Mouse (Mus musculus): Measurements from ENCODE around the gene Gadd45b. TPM values are rescaled to one million over a fixed set of nuclear protein-coding genes. Genes with fewer than 3 reads are reported as not detected.

Gadd45b gene
- polyA plus RNA-seq, 1 experiment from 2014 or later = 9.0 TPM

- 2% methylated on average over 17 of the region's 17 CpGs for WGBS
Measured at GRCm38 (mm10) chr10:80932700-80933420, 3.0 kb downstream of the Gadd45b start.

GRCm38 (mm10) chr10:80933421-80933979 is 3.6 kb downstream of the Gadd45b start:
- 3% methylated on average over 21 of the region's 21 CpGs for WGBS
- H3K27me3 ChIP-seq = peaks cover 81% of the 10 kb centered on the region

More at GRCm38 (mm10) chr10:80932700-80933420, 3.0 kb downstream of the Gadd45b start:
- no peak for ATAC-seq (ENCODE audit: low read depth)
- H3K27me3 ChIP-seq = peaks cover 75% of the 10 kb centered on the region
- H3K4me1 ChIP-seq (replicated peaks) = peaks cover 83% of the 10 kb centered on the region
- H3K27ac ChIP-seq (replicated peaks) = no peak overlapping the region
- H3K4me2 ChIP-seq = peak overlapping the region; percentile 83
- no peaks in the 10 kb centered on the region for H3K36me3 ChIP-seq
- H3K9ac ChIP-seq = peak overlapping the region; percentile 54; the same call in 1 of the 2 replicates
- no peaks in the 10 kb centered on the region for H3K9me3 ChIP-seq
- peak overlapping the region; percentile 46 for H3K4me3 ChIP-seq

GRCm38 (mm10) chr10:80934136-80934985 is 4.5 kb downstream of the Gadd45b start:
- peak overlapping the region; percentile 45; the same call in 1 of the 2 replicates for H3K4me2 ChIP-seq
- no peaks in the 10 kb centered on the region for H3K36me3 ChIP-seq
- H3K27ac ChIP-seq (replicated peaks) = no peak overlapping the region
- no peaks in the 10 kb centered on the region for H3K9me3 ChIP-seq
- no peak overlapping the region for H3K9ac ChIP-seq
- H3K4me3 ChIP-seq = no peak overlapping the region
- H3K4me1 ChIP-seq (replicated peaks) = peaks cover 91% of the 10 kb centered on the region
- H3K27me3 ChIP-seq = peaks cover 82% of the 10 kb centered on the region
- no peak for ATAC-seq (ENCODE audit: low read depth)
- 31% methylated on average over 14 of the region's 14 CpGs for WGBS

More at GRCm38 (mm10) chr10:80933421-80933979, 3.6 kb downstream of the Gadd45b start:
- Histone ChIP-seq H3K36me3 (no peaks in the 10 kb centered on the region), H3K9ac (0 out of 2 replicates have a peak overlapping the region, but pooled peaks have one; percentile 38), H3K4me1 (replicated peaks) (peaks cover 89% of the 10 kb centered on the region), H3K27ac (replicated peaks) (no peak overlapping the region), H3K9me3 (no peaks in the 10 kb centered on the region), H3K4me3 (peak overlapping the region; percentile 10; the same call in 1 of the 2 replicates), H3K4me2 (peak overlapping the region; percentile 45)
- no peak for ATAC-seq (ENCODE audit: low read depth)

- peaks cover 82% of the 10 kb centered on the region for H3K27me3 ChIP-seq
- no peak overlapping the region for H3K27ac ChIP-seq (replicated peaks)
- no peaks in the 10 kb centered on the region for H3K9me3 ChIP-seq
- H3K9ac ChIP-seq = no peak overlapping the region
- H3K4me1 ChIP-seq (replicated peaks) = peaks cover 94% of the 10 kb centered on the region
- no peaks in the 10 kb centered on the region for H3K36me3 ChIP-seq
- 0% methylated on average over 3 of the region's 3 CpGs for WGBS
- no peak for ATAC-seq (ENCODE audit: low read depth)
- peak overlapping the region; percentile 54 for H3K4me2 ChIP-seq
- no peak overlapping the region for H3K4me3 ChIP-seq
Measured at GRCm38 (mm10) chr10:80935241-80935640, 5.4 kb downstream of the Gadd45b start.

- peak overlapping the region; percentile 70 for H3K27ac ChIP-seq (replicated peaks)
- H3K4me2 ChIP-seq = peak overlapping the region; percentile 54
- H3K36me3 ChIP-seq = no peaks in the 10 kb centered on the region
- peak; percentile 16; the same call in 1 of the 2 replicates for ATAC-seq (ENCODE audit: low read depth)
- peaks cover 80% of the 10 kb centered on the region for H3K27me3 ChIP-seq
- H3K4me1 ChIP-seq (replicated peaks) = peaks cover 94% of the 10 kb centered on the region
- 3% methylated on average over 17 of the region's 17 CpGs for WGBS
- peak overlapping the region; percentile 58 for H3K9ac ChIP-seq
- H3K9me3 ChIP-seq = no peaks in the 10 kb centered on the region
- peak overlapping the region; percentile 30; the same call in 1 of the 2 replicates for H3K4me3 ChIP-seq
Measured at GRCm38 (mm10) chr10:80935698-80936097, 5.8 kb downstream of the Gadd45b start.

GRCm38 (mm10) chr10:80936135-80936809 is 6.4 kb downstream of the Gadd45b start:
- ATAC-seq (ENCODE audit: low read depth) = peak; percentile 20; the same call in 1 of the 2 replicates
- H3K27ac ChIP-seq (replicated peaks) = peak overlapping the region; percentile 70
- H3K4me1 ChIP-seq (replicated peaks) = peaks cover 93% of the 10 kb centered on the region
- H3K4me2 ChIP-seq = peak overlapping the region; percentile 54
- peak overlapping the region; percentile 30 for H3K4me3 ChIP-seq
- 1% methylated on average over 36 of the region's 37 CpGs for WGBS
- no peaks in the 10 kb centered on the region for H3K36me3 ChIP-seq
- no peaks in the 10 kb centered on the region for H3K9me3 ChIP-seq
- peaks cover 77% of the 10 kb centered on the region for H3K27me3 ChIP-seq
- peak overlapping the region; percentile 58 for H3K9ac ChIP-seq

GRCm38 (mm10) chr10:80936810-80937164 is 6.9 kb downstream of the Gadd45b start:
- no peaks in the 10 kb centered on the region for H3K36me3 ChIP-seq
- H3K9me3 ChIP-seq = no peaks in the 10 kb centered on the region
- peaks cover 77% of the 10 kb centered on the region for H3K27me3 ChIP-seq
- H3K4me3 ChIP-seq = peak overlapping the region; percentile 30; the same call in 1 of the 2 replicates
- H3K9ac ChIP-seq = peak overlapping the region; percentile 43; the same call in 1 of the 2 replicates
- ATAC-seq (ENCODE audit: low read depth) = no peak
- H3K4me1 ChIP-seq (replicated peaks) = peaks cover 88% of the 10 kb centered on the region
- WGBS = 10% methylated on average over 6 of the region's 6 CpGs
- H3K4me2 ChIP-seq = peak overlapping the region; percentile 54
- H3K27ac ChIP-seq (replicated peaks) = peak overlapping the region; percentile 70

- no peak for ATAC-seq (ENCODE audit: low read depth)
- Histone ChIP-seq H3K36me3 (no peaks in the 10 kb centered on the region), H3K4me3 (no peak overlapping the region), H3K9ac (peak overlapping the region; percentile 43; the same call in 1 of the 2 replicates), H3K4me1 (replicated peaks) (peaks cover 79% of the 10 kb centered on the region), H3K4me2 (0 out of 2 replicates have a peak overlapping the region, but pooled peaks have one; percentile 5), H3K9me3 (no peaks in the 10 kb centered on the region), H3K27me3 (peaks cover 68% of the 10 kb centered on the region), H3K27ac (replicated peaks) (peak overlapping the region; percentile 70)
- WGBS = 36% methylated on average over 8 of the region's 8 CpGs
Measured at GRCm38 (mm10) chr10:80937646-80938045, 7.8 kb downstream of the Gadd45b start.

GRCm38 (mm10) chr10:80938831-80939550 is 9.1 kb downstream of the Gadd45b start:
- ATAC-seq (ENCODE audit: low read depth) = peak; percentile 38; the same call in 1 of the 2 replicates
- Histone ChIP-seq H3K4me3 (peak overlapping the region; percentile 35), H3K27ac (replicated peaks) (peak overlapping the region; percentile 72; the same call in 1 of the 2 replicates), H3K4me1 (replicated peaks) (peaks cover 66% of the 10 kb centered on the region), H3K9ac (peak overlapping the region; percentile 62), H3K4me2 (peak overlapping the region; percentile 64), H3K36me3 (no peaks in the 10 kb centered on the region), H3K27me3 (peaks cover 55% of the 10 kb centered on the region), H3K9me3 (no peaks in the 10 kb centered on the region)
- WGBS = 7% methylated on average over 15 of the region's 15 CpGs

- peaks cover 63% of the 10 kb centered on the region for H3K4me1 ChIP-seq (replicated peaks)
- peak overlapping the region; percentile 72 for H3K27ac ChIP-seq (replicated peaks)
- peak overlapping the region; percentile 62 for H3K9ac ChIP-seq
- ATAC-seq (ENCODE audit: low read depth) = peak; percentile 59
- no peaks in the 10 kb centered on the region for H3K36me3 ChIP-seq
- peaks cover 48% of the 10 kb centered on the region for H3K27me3 ChIP-seq
- H3K9me3 ChIP-seq = no peaks in the 10 kb centered on the region
- peak overlapping the region; percentile 64 for H3K4me2 ChIP-seq
- peak overlapping the region; percentile 35 for H3K4me3 ChIP-seq
- 3% methylated on average over 28 of the region's 28 CpGs for WGBS
Measured at GRCm38 (mm10) chr10:80939671-80940070, 9.8 kb downstream of the Gadd45b start.

Data from neural tube, embryonic 13.5 days (tissue).